Mouse (Mus musculus) limb, embryonic 15.5 days (tissue): ENCODE data around the gene Cdkl3. TPM values are rescaled to one million over a fixed set of nuclear protein-coding genes. Genes with fewer than 3 reads are reported as not detected.

Experiments used
- ATAC-seq: fragments of 200-750 bp; cut with Nextera tagmentation; 2 replicates; pipeline ENCODE4 v1.8.0; 2017; ENCODE audit warnings: low read depth, moderate TSS enrichment; ENCODE audit not compliant: insufficient number of reproducible peaks, low FRiP score, low TSS enrichment
- H3K27ac ChIP-seq: fragments of 300-500 bp; sonication (generic); 2 replicates; pipeline ENCODE4 v1.5.1; 2015; ENCODE audit warnings: moderate library complexity, mild to moderate bottlenecking, inconsistent platforms
- H3K27me3 ChIP-seq: fragments of 300-500 bp; sonication (generic); 2 replicates; pipeline ENCODE4 v1.6.1; 2015; ENCODE audit warnings: inconsistent platforms
- H3K36me3 ChIP-seq: fragments of 300-500 bp; sonication (generic); 2 replicates; pipeline ENCODE4 v1.6.1; 2015; ENCODE audit warnings: inconsistent platforms
- H3K4me1 ChIP-seq: fragments of 300-500 bp; sonication (generic); 2 replicates; pipeline ENCODE4 v1.6.1; 2015; ENCODE audit warnings: inconsistent platforms
- H3K4me2 ChIP-seq: fragments of 300-500 bp; sonication (generic); 2 replicates; pipeline ENCODE4 v1.6.1; 2015; ENCODE audit warnings: mild to moderate bottlenecking, inconsistent platforms
- H3K4me3 ChIP-seq: fragments of 300-500 bp; sonication (generic); 2 replicates; pipeline ENCODE4 v1.5.1; 2015; ENCODE audit warnings: mild to moderate bottlenecking, inconsistent platforms
- H3K9ac ChIP-seq: fragments of 300-500 bp; sonication (generic); 2 replicates; pipeline ENCODE4 v1.6.1; 2015; ENCODE audit warnings: inconsistent platforms
- H3K9me3 ChIP-seq: fragments of 300-500 bp; sonication (generic); 2 replicates; pipeline ENCODE4 v1.6.1; 2016; ENCODE audit warnings: inconsistent platforms
- WGBS: fragments of 180-500 bp; shearing (Covaris S2); methylation state at CpG from one replicate; pipeline ENCODE4 v1.1.7; 2015; 5-methylcytosine and 5-hydroxymethylcytosine counted together
- microRNA-seq: library from miRNA; unstranded; fragments of <30 nt; microRNA quantifications from one replicate; pipeline ENCODE4, GENCODE M21; 2016
- polyA plus RNA-seq: library from polyadenylated mRNA; unstranded; fragments of >200 nt; fragmentation: Nextera tagmentation; extraction: Ambion mirVana; gene quantifications from 2 replicates; pipeline ENCODE4 v1.2.1, GENCODE M21; 2015

Gene Cdkl3
- polyA plus RNA-seq, 1 experiment from 2014 or later = 10.2 TPM

- H3K27me3 ChIP-seq = no peaks in the 10 kb centered on the region
- peaks cover 13% of the 10 kb centered on the region for H3K36me3 ChIP-seq
- no peak overlapping the region for H3K4me2 ChIP-seq
- H3K9ac ChIP-seq = no peak overlapping the region
- H3K9me3 ChIP-seq = no peaks in the 10 kb centered on the region
- WGBS = 24% methylated on average over 3 of the region's 3 CpGs
- H3K27ac ChIP-seq = peak overlapping the region; percentile 38; the same call in 1 of the 2 replicates
- no peak overlapping the region for H3K4me3 ChIP-seq
- ATAC-seq = no peak
- H3K4me1 ChIP-seq = 0 out of 2 replicates have a peak, but pooled peaks cover 3% of the 10 kb centered on the region
Observed at GRCm38 (mm10) chr11:52129171-52129570, 125.2 kb downstream of the Cdkl3 start.

DNA sequence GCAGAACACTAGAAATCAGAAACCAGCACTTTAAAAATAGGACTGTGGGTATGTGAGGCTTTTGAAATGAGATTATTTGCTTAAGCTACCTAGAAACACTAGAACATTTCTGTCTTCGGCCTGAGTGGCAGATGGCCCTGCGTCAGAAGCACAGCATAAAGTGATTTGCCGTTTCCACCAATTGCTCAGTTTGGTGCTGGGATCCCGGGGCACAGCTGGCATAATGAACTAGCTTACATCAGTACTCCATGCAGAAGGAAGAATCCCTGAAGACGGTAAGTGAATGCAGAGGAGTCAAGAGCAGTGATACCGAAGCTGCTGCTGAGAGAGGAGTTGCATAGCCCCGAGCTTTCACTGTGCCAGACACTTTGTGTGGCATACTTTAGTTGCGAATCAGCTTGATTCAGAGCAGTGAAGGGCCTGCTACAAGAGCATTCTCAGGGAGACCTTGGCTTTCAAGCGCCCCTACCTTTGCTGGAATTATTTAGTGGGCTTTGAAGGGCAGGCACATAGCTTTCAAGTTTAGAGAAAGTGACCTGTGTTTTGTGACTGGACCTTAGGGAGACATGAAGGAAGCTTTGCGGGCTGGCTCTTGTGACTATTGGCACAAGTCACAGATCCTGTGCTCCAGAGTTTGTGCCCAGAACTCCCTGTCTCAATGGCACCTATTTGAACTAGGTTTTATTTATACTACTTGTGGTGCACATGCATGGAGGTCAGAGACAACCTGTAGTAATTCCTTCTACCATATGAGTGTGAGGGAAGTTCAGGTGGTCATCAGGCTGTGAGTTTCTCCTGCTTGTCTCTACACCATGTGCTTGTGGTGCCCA lies 125.8 kb downstream of the Cdkl3 start:
- H3K27me3 ChIP-seq = no peaks in the 10 kb centered on the region
- no peak overlapping the region for H3K4me2 ChIP-seq
- H3K27ac ChIP-seq = peak overlapping the region; percentile 38
- H3K36me3 ChIP-seq = peaks cover 7% of the 10 kb centered on the region
- 67% methylated on average over 10 of the region's 10 CpGs for WGBS
- H3K9ac ChIP-seq = no peak overlapping the region
- no peak overlapping the region for H3K4me3 ChIP-seq
- no peak for ATAC-seq
- H3K9me3 ChIP-seq = no peaks in the 10 kb centered on the region
- H3K4me1 ChIP-seq = 0 out of 2 replicates have a peak, but pooled peaks cover 3% of the 10 kb centered on the region

DNA sequence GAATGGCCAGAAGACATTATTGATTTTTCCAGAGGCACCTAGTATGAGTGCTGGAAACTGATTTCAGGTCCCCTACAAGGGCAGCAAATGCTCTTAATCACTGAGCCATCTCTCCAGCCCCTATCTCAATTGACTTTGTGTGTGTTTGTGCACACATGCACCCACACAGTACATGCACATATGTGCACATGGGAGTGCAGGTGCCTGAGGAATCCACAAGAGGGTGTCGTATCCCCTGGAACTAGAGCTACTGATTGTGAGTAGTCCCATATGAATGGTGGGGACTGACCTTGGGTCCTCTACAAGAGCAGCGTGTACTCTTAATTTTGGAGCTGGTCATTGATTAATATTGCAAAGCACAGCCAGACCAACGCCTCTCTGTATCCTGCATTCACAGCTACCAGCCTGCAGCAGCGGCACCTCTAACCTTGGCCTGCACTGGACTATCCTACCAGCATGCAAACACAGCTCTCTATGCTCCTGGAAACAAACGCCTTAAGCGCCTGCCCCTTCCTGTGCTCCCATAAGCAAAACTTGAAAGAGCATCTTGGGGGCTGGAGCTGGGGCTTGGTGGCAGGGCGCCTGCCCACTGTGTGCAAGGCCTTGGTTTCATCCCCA lies 126.5 kb downstream of the Cdkl3 start:
- 0 out of 2 replicates have a peak, but pooled peaks cover 3% of the 10 kb centered on the region for H3K4me1 ChIP-seq
- 0 out of 2 replicates have a peak, but pooled peaks cover under 1% of the 10 kb centered on the region for H3K36me3 ChIP-seq
- no peak overlapping the region for H3K4me3 ChIP-seq
- 84% methylated on average over 7 of the region's 7 CpGs for WGBS
- H3K27ac ChIP-seq = no peak overlapping the region
- H3K27me3 ChIP-seq = no peaks in the 10 kb centered on the region
- ATAC-seq = no peak
- H3K4me2 ChIP-seq = no peak overlapping the region
- no peaks in the 10 kb centered on the region for H3K9me3 ChIP-seq
- no peak overlapping the region for H3K9ac ChIP-seq

Small RNA genes lying within 50 kb of the gene (microRNA-seq; reads per million reads assigned to microRNA genes)
- gene Gm24157 (not detected), gene Mir3061 (9.2 reads per million, percentile 24 among the genes with 10 or more reads in this experiment)

Other genes starting within 250 kb of the Cdkl3 start
- gene Sec24a, start 240.6 kb upstream of the Cdkl3 start, polyA plus RNA-seq = 17.0 and 17.4 TPM in 2 replicates
- 121 and 124 TPM in 2 replicates for gene Sar1b, start 240.5 kb upstream of the Cdkl3 start, polyA plus RNA-seq
- gene Jade2, start 146.6 kb upstream of the Cdkl3 start, polyA plus RNA-seq = 1.8 and 1.9 TPM in 2 replicates
- gene Cdkn2aipnl, start 36.6 kb upstream of the Cdkl3 start, polyA plus RNA-seq = 79.2 and 83.8 TPM in 2 replicates
- gene Ube2b, start 3.5 kb upstream of the Cdkl3 start, polyA plus RNA-seq = 237 and 241 TPM in 2 replicates
- gene Ppp2ca, start 94.5 kb downstream of the Cdkl3 start, polyA plus RNA-seq = 64.4 and 73.9 TPM in 2 replicates
- not detected in 2 replicates for gene Olfr1373, start 141.3 kb downstream of the Cdkl3 start, polyA plus RNA-seq
- not detected in 2 replicates for gene Olfr1371, start 209.8 kb downstream of the Cdkl3 start, polyA plus RNA-seq
- 702 and 744 TPM in 2 replicates for gene Skp1a, start 227.8 kb downstream of the Cdkl3 start, polyA plus RNA-seq